Mouse (Mus musculus): Measurements from ENCODE around the gene Tnfrsf13c.

The Tnfrsf13c gene

DNA sequence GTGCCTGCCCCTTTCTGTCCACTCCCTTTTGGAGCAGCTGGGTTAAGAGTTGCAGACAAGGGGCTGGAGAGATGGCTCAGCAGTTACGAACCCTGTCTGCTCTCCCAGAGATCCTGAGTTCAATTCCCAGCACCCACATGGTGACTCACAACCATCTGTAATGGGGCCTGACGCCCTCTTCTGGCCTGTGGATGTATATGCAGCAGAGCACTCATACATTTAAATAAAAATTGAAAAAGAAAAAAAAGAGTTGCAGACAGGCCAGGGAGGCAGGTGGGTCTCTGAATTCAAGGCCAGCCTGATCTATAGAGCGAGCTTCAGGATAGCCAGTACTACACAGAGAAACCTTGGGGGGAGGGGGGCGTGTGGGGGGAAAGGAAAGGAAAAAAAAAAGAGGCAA is 36.8 kb downstream of the Tnfrsf13c start:
- in situ Hi-C loops (cut with MboI; ENCODE audit: unreplicated experiment in 2 of 2) = loop anchor here (5.0 kb wide), 2 partner anchors 35 to 40 kb away; partner anchors contain the start of gene Tnfrsf13c (in 1 of the 2)

DNA sequence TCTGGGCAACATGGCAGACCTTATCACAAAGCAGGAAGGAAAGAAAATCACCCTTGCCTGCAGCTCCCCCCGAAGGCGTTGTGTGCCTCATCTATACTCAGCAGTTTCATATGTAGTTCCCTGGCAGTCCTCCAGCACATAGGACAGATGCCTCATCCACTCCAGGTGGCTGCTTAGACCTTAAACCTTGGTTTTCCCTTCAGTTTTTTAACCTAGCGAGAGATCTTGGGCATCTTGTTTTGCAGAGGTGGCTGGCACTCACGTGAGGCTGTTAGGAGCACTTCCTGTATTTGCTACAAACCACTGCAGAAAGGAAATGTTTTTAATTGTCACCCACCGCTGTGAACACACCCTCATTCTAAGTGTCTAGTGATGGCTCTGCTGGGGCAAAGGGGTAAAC is 37.2 kb downstream of the Tnfrsf13c start:
- in situ Hi-C loops (cut with MboI; ENCODE audit: unreplicated experiment in 2 of 2) = loop anchor here (5.0 kb wide), 2 partner anchors 35 to 40 kb away; partner anchors contain the start of gene Tnfrsf13c (in 1 of the 2)

DNA sequence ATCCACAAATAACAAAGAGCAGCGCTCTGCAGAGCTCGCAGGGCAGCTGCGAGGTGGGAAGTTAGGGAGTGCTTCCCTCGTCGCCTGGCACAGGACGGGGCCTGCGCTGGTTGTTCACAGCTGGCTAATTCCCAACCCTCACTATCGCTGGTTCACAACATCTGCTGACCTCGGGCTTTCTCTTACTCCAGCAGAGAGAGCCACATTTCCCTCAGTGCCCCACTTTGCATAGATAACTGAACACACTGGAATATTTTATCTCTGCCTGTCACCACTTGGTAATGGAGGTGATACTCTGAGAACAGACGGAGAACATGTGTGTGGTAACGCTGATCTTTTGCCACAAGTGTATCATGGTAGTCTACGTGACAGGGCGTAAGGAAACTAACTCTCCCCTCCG is 38.0 kb downstream of the Tnfrsf13c start:
- in situ Hi-C loops (cut with MboI; ENCODE audit: unreplicated experiment in 2 of 2) = loop anchor here (5.0 kb wide), 2 partner anchors 36 to 41 kb away; partner anchors contain the start of gene Tnfrsf13c (in 1 of the 2)

DNA sequence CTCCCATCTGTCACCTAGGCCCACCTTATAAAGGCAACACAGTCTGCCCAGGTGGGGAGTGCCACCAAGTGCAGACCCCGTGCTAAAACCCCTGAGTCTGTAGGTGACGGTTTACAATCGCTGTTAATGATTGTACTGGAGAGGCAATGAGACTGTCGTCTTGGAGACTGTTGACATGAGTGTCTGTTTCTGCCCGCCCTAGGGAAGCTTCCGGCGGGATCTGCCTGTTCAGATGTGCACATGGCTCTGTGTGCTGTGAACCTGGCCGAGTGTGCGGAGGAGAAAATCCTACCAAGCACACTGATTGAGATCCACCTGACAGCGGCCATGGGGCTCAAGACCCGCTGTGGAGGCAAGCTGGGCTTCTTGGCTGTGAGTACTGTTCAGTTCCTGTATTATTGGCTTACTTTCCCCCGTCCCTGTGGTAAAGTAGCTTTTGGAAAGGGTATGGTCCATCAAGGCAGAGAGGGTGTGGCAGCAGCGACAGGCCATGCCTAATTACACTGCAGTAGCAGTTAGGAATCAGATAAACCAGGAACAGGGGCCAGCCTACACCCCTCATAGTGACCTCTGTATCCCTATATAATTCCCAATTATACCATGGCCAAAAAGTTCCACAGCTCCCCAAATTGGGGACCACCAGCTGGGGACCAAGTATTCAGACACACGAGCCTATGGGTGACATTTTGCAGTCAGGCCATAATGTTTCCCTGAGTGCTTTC is 38.9 kb downstream of the Tnfrsf13c start:
- in situ Hi-C loops (cut with MboI; ENCODE audit: unreplicated experiment in 2 of 2) = loop anchor here (5.0 kb wide), 2 partner anchors 37 to 42 kb away; partner anchors contain the start of gene Tnfrsf13c (in 1 of the 2)

DNA sequence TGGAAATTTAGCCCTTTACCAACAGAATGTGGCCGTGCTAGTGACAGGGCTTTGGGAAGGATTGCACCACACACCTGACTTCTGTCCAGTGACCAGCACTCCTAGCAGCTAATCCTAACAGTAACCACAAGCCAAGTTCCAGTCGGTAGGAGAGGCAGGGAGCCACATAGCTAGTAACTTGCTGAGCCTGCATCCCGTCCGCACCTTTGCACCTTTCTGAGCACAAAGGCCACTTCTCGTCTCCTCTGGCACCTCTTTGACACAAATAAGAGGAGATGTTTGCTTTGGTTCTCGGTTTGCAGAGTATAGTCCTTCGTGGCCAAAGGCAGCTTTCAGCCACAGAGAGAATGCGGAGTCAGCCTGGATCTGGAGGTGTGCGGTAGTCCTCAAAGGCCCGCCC is 39.5 kb downstream of the Tnfrsf13c start:
- in situ Hi-C loops (cut with MboI; ENCODE audit: unreplicated experiment in 2 of 2) = loop anchor here (5.0 kb wide), 2 partner anchors 38 to 43 kb away; partner anchors contain the start of gene Tnfrsf13c (in 1 of the 2)

DNA sequence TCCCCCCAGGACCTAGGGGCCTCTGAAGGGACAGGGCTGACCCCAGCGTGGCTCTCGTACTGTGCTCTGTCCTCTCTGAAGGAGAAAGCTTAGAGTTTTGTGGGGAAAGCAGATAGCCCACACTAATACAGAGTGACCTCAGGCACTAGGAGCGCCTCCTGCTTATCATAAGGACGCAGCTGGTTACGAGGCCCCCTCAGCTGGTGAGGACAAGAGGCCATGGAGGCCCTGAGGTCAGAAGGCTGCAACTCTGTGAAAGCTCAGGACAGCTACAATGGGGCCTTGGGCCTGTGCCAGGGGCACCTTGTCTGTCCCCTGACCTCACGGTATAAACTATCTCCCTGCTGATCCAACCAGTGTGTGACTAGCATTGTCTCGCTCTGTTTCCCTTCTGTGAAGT is 40.0 kb downstream of the Tnfrsf13c start:
- in situ Hi-C loops (cut with MboI; ENCODE audit: unreplicated experiment in 2 of 2) = no loop called here

DNA sequence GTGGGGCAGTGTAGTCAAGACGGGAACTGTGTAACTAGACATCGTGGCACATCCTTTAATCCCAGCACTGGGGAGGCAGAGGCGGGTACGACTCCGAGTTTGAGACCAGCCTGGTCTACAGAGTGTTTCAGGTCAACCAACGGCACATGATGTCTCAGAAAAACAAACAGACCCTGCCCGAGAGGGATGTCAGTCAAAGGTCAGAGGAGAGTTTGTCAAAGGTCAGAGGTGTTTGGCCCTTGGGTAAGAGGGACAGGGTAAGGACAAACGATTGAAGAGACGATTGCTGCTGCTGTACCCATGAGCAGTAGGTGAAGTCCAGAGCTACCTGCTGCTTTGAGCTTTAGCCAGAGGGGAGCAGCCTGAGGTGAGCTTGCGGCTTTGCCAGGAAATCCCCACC is 40.6 kb downstream of the Tnfrsf13c start:
- in situ Hi-C loops (cut with MboI; ENCODE audit: unreplicated experiment in 2 of 2) = no loop called here

DNA sequence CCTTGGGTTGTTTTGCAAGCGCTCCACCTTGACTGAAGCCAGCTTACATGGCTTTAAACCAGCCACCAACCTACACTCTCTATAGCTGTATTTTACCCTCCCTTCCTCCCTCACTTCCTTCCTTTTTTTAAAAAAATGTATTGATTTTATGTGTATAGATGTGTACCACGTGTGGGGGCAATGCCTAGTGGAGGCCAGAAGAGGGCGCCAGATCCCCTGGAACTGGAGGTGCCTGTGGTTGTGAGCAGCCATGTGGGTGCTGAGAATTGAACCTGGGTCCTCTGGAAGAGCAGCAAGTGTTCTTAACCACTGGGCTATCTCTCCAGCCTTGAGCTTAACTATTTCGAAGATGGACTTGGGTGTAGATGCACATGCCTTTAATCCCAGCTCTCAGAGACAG is 41.9 kb downstream of the Tnfrsf13c start:
- in situ Hi-C loops (cut with MboI; ENCODE audit: unreplicated experiment in 2 of 2) = no loop called here

DNA sequence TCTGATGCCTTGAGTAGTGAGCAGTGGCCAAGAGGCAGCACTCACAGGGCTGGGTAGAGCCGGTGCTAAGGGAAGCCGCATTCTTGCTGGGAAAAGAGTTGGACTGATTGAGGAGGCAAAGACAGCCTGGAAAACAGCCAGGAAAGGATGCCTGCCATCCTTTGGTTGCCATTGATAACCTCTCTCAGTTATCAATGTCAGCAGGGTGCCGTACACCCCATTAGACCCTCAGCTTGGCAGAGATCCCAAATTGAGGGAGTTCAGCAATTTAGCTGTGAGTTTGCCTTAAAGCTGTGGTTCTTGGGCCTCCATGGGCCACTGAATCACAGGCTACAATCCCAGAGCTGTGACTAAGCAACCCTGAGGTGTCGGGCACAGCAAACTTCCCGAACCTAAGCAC is 43.0 kb downstream of the Tnfrsf13c start:
- in situ Hi-C loops (cut with MboI; ENCODE audit: unreplicated experiment in 2 of 2) = no loop called here

DNA sequence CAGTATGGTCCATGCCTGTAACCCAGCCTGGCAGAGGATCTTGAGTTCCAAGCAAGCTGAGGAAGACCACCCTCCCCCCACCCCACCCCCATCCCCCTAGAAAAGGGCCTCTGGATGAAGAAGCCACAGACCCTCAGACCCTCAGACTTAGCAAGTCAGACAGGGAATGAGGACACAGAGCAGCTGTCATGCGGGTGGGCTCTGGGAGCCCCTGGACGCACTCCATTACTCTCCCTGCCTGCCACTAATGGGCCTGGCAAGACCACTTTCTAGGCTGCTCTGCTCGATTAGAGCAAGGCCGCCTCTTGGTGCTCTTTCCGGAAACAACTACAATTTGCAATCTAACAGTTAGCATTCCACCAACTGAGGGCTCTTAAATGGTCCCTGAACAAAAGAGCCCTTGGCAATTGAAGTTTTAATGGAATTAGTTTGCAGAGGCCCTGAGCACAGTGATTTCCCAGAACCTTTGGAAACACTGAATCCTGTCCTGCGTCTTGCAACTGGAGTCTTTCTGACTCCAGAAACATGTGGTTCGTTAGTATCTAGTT is 46.4 kb downstream of the Tnfrsf13c start:
- in situ Hi-C loops (cut with MboI; ENCODE audit: unreplicated experiment in 2 of 2) = no loop called here

DNA sequence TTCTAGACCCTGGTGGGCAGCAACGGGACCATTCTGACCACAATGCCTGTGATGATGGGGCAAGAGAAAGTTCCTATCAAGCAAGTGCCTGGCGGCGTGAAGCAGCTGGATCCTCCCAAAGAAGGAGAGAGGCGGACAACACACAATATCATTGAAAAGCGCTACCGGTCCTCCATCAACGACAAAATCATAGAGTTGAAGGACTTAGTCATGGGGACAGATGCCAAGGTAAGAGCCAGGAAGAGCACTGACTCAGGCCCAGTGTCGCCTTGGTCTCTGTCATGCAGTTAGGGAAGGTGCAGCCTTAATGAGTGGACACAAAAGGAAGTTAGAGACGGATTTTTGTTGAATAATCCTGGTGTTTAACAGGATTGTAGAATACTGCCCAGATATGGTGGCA is 49.1 kb downstream of the Tnfrsf13c start:
- in situ Hi-C loops (cut with MboI; ENCODE audit: unreplicated experiment in 2 of 2) = no loop called here

DNA sequence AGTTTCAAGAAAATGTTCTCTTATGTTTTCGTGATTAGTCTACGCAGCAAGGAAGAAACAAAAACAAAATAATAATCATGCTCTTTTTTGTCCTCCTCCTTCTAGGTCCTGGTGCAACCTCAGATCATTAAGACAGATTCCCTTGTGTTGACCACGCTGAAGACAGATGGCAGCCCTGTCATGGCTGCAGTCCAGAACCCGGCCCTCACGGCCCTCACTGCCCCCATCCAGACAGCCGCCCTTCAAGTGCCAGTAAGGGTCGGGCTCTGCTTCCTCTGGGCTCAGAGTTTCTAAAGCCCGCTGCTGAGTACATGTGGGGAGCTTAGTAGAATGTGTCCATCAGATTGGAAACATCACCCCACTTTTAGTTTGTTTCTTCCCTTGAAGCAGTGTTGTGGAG is 51.5 kb downstream of the Tnfrsf13c start:
- in situ Hi-C loops (cut with MboI; ENCODE audit: unreplicated experiment in 2 of 2) = loop anchor here in 1 of 2 experiments (5.0 kb wide), 1 partner anchor 40 kb away; no protein-coding TSS in a partner anchor
